Mouse (Mus musculus) fat pad, adult 2 months (tissue): ENCODE results near the gene Il1rapl1.

ENCODE experiments used
- DNase-seq: peaks from one replicate; pipeline ENCODE4 v3.0.0-alpha.2; 2011; ENCODE audit warnings: low read depth, low spot score; ENCODE audit errors: extremely low read depth

The Il1rapl1 gene

DNA sequence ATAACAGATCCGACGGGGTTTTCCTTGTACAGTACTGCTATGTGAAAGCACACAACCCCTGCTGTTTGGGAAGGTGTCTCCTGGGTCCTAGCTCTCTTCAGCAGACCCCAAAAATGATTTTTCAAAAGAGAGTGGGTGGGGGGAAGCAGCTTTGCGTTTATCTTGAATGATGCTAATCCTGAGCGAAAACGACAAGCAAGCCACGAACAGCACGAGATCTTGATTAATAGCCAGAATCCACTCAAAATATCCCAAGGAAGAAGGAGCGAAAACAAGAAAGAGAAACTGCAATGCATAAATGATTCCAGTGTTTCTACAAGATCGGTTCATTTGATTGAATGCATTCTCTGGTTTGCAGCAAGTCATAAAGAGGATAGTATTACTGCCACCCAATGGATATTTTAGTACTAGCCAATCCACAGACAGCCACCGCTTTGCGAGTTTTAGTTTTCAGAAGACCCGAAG, at the start of gene Il1rapl1:
Gene Il1rapl1 (minus strand): TSS at position 37 of the 465 bp plus-strand sequence.
- DNase-seq = no peak

GRCm38 (mm10) chrX:88158037-88158436, 42.6 kb upstream of the Il1rapl1 start:
- no peak for DNase-seq

- no peak for DNase-seq
Measured at GRCm38 (mm10) chrX:88125612-88126011, 10.2 kb upstream of the Il1rapl1 start.

DNA sequence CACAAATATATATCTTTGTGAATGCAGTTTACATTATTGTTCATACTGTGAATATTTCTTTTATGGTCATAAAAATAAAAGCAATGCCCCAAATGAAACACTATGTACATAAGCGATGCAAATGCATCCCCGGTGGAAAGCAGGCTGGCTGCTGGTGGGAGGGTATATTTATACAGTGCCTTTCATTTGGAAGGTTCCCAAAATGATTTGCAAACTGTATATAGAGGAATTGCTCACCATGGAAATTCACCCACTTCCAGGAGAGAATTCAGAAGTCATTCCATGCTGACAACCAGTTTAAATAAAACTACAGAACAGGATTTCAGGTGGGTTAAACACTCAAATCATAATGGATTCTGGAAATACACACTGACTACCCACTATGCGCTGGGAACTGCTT, 4.6 kb upstream of the Il1rapl1 start:
- no peak for DNase-seq

DNA sequence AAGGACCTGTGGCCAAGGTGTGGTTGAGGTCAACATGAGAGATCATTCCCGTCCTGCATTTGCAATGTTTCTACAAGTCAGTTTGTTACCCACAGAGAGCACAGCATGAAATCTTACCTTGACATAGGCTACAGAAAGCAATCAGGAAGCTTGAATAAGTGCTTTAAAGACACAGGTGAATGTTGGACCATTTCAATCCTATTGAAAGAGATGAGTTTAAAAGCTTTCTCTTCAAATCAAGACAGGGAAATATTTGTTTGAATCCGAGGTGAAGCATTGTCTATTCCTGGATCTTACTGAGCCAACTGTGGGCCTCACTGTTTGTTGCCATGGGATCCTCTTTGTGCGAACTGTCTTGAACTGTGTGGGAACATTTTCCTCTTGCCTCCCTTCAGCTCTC, 2.4 kb upstream of the Il1rapl1 start:
- no peak for DNase-seq

DNA sequence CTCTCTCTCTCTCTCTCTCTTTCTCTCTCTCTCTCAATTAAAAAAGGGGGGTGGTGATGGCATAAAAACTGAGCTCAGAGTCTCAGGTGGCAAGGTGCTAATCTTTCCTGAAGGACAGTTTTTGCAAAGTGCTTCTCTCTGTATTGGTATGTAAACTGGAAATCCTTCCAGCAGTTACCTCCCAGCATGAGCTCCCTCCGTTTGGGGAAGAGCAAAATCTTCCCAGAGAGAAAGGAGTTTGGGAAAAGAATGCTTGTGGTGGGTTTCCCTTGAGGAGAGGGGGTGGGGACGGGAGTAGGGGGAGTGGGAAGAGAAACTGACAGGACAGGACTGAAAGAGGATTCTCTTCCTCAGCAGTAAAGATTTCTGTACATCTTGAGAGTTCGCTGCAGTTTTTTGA, 881 bp upstream of the Il1rapl1 start:
- DNase-seq = no peak

DNA sequence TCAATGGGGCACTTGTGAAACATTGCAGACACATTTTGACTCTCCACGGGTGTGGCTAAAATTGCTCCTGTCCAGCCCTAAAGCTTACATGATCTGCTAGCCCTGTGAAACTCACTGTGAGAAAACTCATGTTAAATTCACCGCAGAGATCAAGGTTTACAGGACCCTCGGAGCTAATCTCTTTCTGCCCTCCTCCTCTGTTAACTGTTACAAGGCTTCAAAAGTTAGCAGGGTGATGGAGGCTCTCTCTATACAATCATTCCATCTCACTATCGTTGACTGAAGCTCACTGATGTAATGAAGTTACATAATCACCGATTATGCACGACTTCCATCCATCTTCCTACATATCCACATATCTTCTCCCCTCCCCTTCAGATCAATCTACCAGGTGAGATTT, 1.9 kb downstream of the Il1rapl1 start:
- DNase-seq = no peak

DNA sequence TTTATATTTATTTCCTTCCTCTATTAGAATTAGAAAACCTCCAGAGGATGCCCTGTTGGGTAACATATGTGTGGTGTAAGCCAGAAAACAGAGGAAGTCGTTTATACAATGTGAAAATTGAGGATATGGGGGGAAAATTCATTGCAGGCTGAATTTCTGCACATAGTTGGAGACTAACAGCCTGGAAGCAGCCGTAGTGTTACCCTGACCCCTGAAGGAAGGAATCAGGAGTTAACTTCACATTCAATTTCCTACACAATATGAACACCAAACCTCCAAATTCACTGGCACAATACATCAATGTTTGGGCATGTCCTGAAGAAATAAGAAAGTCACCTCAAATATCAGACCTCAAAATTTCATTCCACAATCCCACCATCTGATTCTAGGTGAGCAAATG, 3.2 kb downstream of the Il1rapl1 start:
- DNase-seq = no peak

- no peak for DNase-seq
Measured at GRCm38 (mm10) chrX:88109733-88110132, 5.7 kb downstream of the Il1rapl1 start.

DNA sequence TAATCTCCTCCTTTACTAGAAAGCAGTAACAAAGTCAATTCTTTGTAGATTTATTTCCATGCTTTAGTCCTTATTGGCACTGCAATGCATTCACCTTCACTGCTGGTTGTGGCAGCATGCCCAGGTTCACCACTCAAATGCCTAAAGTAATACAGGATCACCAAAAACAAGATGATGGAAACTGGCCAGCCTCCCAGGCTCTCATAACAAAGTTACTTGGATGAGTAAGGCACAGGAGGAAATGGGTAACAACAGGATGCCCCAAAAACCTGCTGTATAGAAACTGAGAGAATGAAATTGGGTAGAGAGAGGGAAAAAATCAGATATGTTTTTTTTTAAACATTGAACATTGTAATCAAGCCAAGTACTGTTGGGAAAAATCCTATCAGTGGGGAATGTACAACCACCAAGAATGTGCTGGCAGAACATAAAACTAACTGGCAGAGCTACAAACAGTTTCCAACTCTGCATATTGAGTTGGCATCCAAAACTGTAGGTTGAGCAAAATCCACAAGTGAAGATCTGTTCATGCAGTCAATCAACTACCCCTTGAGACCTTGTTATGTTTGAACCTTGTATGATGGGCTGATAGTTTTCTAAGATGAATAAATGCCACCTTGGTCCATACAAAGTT, 21.4 kb downstream of the Il1rapl1 start:
- DNase-seq = no peak

- no peak for DNase-seq
Measured at GRCm38 (mm10) chrX:88089873-88090272, 25.6 kb downstream of the Il1rapl1 start.

GRCm38 (mm10) chrX:88072741-88073419, 42.6 kb downstream of the Il1rapl1 start:
- no peak for DNase-seq

- DNase-seq = no peak
Measured at GRCm38 (mm10) chrX:88070368-88070767, 45.1 kb downstream of the Il1rapl1 start.

GRCm38 (mm10) chrX:88043556-88043955, 71.9 kb downstream of the Il1rapl1 start:
- DNase-seq = no peak

DNA sequence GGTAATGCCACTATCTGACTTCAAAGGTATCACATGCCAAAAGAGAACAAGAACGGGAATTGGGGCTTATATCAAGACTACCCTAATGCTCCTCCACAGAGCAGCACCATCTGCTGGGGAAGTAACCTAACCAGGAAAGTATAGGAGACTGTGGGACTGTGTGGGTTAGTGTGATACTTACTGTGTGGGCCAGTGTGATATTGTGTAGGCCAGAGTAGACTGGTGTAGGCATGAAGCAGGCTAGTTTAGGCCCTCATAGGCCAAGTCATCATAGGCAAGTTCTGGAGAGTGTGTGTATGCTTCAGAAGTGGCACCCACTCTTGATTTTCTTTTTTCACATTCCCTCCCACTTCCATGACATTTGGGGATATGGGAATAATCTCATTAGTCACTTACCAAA, 76.5 kb downstream of the Il1rapl1 start:
- no peak for DNase-seq

DNA sequence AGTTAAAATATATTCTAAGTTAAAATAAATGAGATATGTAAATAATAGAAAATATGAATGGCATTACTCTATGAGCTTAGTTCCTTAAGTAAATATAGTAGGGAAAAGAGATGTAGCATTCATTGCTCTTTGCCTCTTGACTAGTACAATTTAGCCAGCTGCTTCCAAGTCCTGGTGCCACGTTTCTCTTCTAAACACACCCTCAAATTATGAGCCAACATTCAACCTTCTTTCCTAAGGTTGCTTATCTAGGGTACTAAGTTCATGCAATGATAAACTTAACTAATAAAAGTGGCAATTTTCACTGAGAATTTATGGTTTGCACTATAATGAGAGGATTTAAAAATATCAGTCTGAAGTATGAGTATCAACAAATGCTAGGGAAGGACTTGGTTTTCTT, 218.3 kb downstream of the Il1rapl1 start:
- no peak for DNase-seq

DNA sequence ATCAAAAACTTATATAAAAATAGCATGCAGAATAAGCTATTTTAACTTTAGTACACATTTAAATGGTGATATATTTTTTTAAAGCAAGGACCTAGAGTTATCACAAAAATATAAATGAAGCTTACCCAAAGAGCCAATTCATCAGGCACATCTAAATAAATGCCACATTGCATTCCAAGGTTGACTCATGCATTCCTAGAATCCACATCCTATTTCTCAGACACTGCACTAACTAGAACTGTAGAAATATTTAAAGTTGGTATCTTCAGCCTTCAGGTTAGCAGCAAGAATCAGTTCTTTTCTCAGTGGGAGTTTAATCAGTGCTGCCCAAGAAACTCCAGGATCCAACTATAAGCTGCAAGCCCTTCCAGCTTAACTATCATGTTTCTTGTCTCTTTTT, 223.5 kb downstream of the Il1rapl1 start:
- DNase-seq = no peak

DNA sequence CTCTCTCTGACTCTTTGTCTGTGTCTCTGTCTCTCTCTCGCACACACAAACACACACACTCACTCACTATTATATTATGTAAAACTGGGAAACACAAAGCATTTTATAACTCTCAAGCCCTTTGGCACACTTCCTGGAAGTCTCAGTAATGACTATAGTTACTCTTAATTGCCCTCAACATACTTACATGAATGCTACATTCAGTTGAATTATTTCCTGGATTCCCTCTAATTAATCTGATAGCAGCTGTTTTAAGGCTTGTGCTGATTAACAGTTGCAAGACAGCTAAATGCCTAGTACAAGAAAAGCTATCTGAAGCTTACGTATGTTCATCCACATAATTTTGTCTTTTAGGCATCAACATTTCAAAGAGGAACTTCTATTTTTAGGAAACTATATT, 261.3 kb downstream of the Il1rapl1 start:
- DNase-seq = no peak

- no peak for DNase-seq
Measured at GRCm38 (mm10) chrX:87813884-87814283, 301.6 kb downstream of the Il1rapl1 start.

DNA sequence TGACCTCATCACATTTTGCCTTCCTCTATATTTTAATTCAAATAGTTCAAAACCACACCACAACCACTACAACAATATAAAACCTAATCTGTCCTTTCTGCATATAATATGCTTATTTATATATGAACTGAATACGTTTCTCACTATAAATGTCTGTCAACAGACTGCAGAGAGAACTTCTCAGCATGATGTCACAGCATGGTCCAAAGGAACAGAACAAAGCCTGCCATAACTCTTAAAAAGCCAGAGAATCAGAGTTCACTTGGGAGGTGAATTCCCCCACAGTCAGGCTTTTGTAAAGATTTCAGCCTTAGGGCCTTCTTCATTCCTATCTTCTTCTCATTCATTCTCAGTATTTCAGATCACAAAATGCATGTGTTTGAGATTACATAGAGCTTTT, 307.7 kb downstream of the Il1rapl1 start:
- DNase-seq = no peak

- no peak for DNase-seq
Measured at GRCm38 (mm10) chrX:87793011-87793410, 322.4 kb downstream of the Il1rapl1 start.

DNA sequence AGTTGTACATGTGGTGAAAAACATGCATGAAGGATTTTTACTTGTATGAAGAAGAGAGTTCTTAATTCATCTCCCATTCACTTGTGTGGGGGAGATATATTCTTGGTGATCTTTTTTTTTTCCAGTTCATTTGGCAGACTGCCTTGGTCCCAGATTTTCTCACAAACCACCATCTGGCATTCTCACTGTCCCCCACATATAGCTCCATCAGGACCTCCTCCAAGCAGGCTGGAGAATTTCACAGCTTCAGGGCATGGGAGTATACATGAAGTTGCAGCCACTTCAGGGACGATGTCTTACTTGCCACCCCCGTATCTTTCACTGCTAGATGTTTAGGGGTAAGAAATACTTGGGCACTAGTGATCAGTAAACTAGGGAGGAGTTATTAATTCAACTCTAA, 404.9 kb downstream of the Il1rapl1 start:
- DNase-seq = no peak

- DNase-seq = no peak
Measured at GRCm38 (mm10) chrX:87663856-87664255, 451.6 kb downstream of the Il1rapl1 start.
